Mouse (Mus musculus) left cerebral cortex, postnatal 36 days (tissue): ENCODE data around the gene Tmem210. TPM values are rescaled to one million over a fixed set of nuclear protein-coding genes. Genes with fewer than 3 reads are reported as not detected.

ENCODE experiments used
- DNase-seq, 2 experiments: peaks; one replicate each; pipeline ENCODE4 v3.0.0; 2021 to 2022; ENCODE audit warnings: low spot score in 2 of 2, mixed read lengths in 1 of 2
- intact Hi-C: fragments of 180-260 bp; cut with DNase I; formaldehyde crosslinking; loops from one replicate; pipeline ENCODE4 v1.15.1; 2025
- total RNA-seq, 2 experiments: library from RNA; stranded (reverse); gene quantifications; 2 replicates each; pipeline ENCODE4 v1.2.3; 2021

Gene Tmem210
- total RNA-seq, 2 experiments from 2014 or later: not detected

DNA sequence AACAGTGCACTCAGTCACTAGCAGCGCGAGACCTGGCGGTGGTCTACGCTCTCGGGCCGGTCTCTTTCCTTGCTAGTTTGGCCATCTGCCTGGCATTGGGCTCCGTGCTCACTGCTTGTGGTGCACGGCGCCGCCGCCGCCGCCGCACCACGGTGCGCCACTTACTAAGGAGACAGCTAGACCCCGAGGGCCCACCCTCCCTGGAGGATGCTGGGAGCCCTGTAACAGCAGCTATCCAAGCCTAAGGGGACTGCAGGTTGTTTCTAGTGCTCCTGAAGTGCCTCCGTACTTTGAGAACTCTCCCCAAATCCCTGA, 2.8 kb downstream of the Tmem210 start:
- intact Hi-C loops: no loop called here
- peak in 1 of 2 experiments; percentile 60 for DNase-seq

DNA sequence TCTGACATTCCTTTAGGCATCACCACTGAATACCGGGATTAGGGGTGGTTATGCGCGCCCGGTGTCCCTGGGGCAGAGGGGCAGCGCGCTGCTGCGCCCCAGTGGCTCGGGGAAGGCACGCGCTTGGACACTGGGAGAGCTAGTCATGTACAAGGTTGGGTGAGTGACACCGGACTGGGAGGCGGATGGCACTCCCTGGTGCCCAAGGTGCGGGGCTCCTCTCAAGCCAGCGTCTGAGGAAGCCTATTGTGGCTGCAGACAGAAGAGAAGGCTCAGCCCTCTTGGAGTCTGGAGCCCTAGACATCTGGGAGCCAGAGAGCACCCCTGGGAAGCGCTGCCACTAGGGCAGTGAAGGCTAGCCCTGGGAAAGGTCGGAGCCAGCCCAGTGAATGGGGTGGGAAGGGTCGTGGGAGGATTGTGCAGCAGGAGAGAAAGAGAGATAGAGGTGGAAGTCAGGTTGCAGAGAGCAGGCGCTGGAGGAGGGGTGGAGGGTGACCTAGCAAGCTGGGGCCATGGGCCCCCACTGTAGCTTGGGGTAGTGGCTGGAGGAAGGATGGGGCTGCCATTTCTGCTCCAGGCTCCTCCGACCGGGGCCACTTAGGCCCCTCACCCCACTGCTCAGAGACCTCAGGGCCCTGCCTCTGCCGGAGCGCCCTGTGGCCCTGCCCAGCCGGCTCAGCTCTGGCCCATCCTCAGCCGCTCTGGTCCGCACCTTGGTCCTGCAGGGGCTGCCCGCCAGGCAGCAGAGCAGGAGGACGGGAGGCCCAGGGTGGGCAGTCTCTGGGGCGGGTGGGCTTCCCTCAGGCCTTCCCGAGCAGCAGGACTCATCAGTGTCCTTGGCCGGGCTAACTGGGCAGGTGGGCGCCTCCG, 3.5 kb downstream of the Tmem210 start:
- DNase-seq: no peak
- intact Hi-C loops: no loop called here

DNA sequence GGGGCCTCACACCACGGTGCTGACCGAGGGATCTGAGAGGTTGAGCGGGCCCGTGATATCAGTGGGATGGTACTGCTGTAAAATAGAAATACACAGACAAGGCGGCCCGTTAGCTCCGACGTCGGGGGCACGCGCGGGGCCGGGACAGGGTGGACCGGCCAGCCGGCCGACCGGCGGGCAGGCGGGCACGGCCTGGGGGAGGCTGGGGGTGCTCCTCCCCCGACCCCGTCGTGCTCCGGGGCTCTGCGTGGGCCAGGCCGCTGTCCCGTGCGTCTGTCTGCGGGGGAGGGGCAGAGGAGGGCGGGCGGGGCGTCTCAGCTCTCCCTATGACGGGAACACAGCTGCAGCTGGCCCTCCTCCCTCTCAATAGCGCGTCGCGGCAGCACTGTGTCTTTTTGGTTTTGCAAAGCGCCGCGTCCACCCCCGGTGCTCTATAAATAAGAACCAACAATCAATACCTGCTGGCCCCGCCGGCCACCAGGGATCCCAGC, 4.2 kb downstream of the Tmem210 start:
- intact Hi-C loops: no loop called here
- DNase-seq: peak; percentile 59 to 60

DNA sequence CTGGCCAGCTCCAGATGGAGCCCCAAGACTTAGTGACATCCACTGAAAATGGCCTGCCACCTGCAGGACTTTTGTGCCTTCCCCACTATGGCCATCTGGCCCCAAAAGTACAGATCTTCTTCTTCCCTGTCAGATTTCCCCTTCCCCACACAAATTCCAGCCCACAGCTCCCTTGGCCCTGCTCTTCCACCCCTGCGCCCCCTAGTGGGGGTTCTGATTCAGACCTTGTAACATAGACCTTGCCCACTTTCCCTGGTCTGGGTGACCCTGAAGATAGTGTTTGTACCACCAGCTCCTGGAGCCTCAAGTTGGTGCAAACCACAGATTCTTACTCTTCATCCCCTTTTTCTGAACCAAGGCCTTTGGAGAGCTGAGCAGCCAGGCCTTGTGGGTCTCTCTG, 4.9 kb downstream of the Tmem210 start:
- intact Hi-C loops: loop anchor here (1.0 kb wide), 1 partner anchor 20 kb away; no protein-coding TSS in a partner anchor
- peak; percentile 67 for DNase-seq

DNA sequence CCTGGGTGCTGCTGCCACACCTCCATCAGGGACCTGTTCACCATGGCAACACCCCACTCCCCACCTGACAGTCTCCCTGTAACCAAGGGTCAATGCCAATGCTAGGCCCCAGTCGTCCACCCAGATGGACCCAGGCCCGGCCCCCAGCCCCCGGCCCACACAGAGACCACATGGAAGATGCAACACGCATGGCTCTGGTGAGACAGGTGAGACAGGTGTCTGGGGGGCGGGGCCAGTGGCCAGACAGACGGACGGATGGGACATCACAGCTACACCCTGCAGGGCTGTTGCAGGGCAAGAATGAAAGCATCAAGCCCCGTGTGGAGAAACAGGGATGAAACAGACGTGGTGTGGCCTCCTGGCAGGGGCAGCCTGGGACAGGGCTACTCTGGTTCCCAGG, 5.8 kb downstream of the Tmem210 start:
- intact Hi-C loops: loop anchor here (1.0 kb wide), 1 partner anchor 20 kb away; no protein-coding TSS in a partner anchor
- no peak for DNase-seq

DNA sequence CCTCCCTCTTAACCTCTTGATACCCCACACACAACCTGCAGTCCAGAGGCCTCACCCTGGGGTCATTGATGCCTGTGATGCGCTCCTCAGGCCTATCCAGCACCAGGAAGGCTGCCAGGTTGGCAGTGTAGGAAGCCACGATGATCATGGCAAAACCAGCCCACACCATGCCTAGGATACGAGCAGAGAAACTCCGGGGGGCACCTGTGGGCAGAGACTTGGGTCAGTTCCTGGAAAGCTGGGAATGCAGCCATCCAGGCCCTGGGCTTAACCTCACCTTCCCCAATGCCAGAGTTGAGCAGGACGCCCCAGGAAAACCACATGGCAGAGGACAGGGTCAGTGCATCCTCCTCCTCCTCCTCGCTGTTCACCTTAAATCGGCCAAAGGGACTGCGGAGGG, 9.1 kb downstream of the Tmem210 start:
- intact Hi-C loops: no loop called here

DNA sequence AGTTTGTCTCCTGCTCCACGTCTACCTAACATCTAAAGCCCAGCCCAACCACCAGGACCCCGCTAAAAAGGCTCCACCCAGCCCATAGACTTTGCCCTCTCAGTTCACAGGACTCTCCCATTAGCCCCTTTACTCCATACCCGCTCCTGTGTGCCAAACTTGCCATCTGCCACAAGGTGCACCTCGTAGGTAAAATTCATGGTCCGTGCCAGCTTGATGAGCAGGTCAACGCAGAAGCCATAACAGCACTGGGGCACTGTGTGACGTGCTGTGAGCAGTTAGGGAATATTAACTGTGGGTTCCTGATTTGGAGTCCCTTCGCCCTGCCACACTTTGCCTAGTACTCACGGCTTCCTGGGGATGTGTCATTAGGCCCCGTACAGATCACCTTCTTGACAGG, 10.1 kb downstream of the Tmem210 start:
- DNase-seq: no peak
- intact Hi-C loops: no loop called here

More for the DNA sequence above, 9.1 kb downstream of the Tmem210 start:
- no peak for DNase-seq

DNA sequence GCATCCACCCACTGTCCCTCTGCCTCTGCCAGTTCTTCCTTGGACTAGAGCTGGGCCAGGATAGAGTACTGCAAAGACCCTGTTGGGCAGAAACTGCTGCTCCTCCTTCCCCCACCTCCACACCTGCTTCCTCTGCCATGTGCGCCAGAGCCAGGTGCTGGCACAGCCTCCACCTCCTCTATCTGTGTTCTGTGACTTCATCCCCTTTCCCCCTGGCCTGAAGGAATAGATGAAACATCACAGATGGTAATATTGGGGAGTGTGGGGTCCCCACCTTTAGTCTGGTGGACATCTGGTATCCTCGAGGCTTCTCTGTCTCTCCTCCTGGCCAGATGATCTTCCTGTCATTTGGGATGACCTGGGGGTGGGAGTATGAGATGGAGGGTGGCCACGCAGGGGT, 15.5 kb downstream of the Tmem210 start:
- intact Hi-C loops: no loop called here
- DNase-seq: no peak

DNA sequence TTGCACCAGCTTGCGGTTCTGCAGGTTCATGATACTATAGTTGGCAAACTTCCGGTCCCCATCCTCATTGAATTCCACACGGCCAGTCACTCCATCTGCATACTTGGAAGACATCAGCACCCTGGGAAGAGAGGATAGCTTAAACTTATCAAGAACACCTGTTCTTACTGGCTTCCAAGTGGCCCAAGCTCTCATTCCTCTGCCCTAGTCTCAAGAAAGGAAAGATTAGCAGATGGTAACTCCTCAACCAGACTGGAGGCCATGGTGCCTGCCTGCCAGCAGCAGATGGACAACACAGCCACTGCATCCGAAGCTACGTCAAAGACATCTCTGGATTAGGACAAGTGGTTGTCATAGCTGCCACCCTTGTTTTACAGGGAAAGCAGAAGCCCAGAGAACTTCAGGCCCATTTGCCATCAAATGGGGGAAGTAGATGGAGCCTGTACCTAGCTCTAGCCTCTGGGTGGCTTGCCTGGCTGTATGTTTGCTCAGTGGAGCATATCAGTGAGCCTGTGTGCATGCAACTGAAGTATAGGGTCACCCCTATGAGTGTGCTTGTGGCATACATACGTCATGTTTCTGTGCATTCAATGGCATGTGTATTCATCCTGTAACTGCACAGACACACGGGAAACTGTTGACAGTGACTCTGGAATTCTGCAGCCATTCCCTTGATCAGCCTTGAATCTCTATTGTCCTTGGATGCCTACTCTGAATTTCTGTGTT, 16.1 kb downstream of the Tmem210 start:
- DNase-seq: no peak
- intact Hi-C loops: no loop called here

DNA sequence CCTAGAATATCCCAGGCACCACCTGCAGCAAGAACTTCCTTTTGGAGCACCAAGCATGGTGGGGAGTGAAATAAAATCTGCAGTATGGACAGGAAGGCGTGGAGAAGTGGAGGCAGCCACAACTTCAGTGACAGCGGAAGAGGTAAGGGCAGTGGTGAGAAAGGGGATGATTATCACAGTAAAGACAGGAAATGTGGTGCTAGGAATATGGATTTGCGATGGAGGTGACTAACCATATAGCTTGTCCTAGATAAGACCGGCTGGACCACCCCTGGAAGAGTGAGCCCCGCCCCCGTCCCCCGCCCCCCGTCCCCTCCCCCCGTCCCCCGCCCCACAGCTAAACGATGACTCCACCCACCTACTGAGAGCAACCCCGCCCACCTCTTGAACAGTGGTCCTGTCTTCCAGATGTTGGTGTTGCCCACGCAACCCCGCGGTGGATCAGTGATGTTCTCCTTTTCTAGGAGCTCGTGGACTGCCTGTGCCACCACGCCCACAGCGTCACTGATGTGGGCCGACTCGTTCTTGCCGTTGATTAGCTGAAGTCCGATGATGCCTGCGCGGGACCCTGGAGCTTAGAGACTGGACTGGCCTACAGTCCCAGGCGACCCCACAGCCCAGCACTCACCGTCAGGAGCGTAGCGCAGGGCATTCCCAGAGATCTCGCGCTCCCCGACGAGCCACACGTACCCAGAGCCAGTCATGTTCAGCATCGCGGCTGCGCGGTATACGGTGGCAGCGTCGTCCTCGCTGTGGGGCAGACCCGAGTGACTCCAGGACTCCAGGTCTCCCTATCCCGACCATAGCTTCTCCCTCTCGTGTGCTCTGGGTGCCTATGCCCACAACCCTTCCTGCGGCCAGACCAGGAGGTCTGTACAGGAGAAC, 17.0 kb downstream of the Tmem210 start:
- no peak for DNase-seq
- intact Hi-C loops: no loop called here

DNA sequence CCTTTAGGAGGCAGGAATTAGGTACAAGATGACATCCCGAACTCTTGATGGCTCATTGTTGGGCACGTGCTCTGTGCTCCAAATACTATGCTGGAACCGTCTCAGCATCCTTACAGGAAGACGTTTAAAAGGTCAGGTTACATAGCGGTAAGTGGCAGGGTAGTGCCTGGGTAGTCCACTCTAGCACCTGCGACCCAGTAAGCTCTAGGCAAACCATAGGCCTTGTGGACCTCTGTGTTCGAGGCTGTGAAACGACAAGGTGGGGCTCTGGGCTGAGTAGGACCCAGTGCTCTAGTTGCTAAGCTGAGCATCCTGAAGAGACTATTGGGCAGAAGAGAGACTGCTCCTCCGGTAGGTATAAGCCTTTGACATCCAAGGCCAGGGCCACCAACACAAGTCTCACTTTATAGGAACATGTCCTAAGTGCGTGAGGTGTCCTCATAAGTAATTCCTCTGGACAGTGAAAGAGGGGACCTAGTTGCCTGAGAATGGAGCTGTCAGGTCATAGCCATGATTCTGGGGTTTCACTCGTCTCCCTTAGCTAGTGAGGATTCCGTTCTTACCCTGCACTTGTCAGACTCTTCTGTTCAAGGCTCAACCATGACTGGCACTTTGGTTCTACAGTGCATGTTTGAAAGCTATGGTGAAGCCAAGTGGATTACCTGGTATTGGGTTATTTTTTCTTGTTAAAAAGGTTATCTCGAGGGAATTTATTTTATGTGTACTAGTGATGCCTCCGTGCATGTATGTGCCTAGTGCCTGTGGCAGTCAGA, 17.8 kb downstream of the Tmem210 start:
- intact Hi-C loops: no loop called here
- no peak for DNase-seq

DNA sequence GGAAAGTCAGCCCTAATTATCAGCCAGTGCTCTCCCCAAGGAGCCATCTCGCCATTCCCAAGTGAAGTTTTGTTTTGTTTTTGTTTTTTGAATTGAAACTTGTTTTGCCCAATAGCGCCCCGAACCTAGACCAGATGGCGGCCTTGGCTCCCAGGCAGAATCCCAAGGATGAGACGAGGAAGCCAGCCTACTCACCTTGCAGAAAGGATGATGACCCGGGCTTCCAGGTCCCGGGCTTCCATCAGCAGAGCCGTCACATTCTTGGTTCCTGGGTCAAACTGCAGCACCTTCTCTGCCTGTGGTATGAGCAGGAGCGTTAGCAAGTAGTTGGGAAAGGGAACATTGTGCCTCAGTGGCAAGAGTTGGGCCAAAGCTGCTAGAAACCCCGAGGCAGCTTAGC, 22.2 kb downstream of the Tmem210 start:
- intact Hi-C loops: no loop called here
- no peak for DNase-seq

DNA sequence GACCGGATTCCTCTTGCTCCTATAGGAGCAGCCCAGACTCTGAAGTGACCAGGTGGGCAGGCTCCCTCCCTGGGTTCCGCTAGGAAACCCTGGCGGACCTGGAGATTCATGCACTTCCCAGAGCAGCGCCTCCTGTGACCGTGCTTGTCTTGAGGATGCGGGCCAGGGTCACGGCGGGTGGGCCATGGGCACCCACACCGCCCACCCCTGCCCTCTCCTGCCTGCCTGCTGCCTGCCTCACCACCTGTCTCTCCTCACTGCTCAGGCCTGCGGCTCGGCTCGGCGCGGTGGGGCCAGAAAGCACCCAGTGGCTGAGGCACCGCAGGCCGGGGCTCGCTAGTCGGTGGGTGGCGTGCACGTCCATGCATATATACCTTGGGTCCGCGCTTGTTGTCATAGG, 23.0 kb downstream of the Tmem210 start:
- no peak for DNase-seq
- intact Hi-C loops: no loop called here

DNA sequence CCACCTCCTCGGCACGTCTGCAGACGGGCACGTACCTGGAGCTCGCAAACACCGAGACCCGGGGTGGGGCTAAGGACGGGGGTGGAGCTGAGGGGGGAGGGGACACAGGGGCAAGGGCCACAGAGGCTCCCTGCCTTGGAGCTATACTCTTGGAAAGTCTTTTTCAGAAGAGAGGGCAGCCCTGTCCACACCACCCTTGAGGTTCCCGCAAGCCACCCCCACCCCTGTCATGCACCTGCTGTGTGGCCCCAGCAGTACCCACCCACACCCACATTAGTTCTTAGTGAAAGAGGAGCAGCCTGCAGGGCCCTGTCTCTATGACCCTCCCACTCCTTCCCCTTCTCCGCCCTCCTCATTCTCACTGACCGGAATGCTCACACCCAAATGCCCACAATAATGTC, 23.5 kb downstream of the Tmem210 start:
- intact Hi-C loops: no loop called here
- DNase-seq: no peak

DNA sequence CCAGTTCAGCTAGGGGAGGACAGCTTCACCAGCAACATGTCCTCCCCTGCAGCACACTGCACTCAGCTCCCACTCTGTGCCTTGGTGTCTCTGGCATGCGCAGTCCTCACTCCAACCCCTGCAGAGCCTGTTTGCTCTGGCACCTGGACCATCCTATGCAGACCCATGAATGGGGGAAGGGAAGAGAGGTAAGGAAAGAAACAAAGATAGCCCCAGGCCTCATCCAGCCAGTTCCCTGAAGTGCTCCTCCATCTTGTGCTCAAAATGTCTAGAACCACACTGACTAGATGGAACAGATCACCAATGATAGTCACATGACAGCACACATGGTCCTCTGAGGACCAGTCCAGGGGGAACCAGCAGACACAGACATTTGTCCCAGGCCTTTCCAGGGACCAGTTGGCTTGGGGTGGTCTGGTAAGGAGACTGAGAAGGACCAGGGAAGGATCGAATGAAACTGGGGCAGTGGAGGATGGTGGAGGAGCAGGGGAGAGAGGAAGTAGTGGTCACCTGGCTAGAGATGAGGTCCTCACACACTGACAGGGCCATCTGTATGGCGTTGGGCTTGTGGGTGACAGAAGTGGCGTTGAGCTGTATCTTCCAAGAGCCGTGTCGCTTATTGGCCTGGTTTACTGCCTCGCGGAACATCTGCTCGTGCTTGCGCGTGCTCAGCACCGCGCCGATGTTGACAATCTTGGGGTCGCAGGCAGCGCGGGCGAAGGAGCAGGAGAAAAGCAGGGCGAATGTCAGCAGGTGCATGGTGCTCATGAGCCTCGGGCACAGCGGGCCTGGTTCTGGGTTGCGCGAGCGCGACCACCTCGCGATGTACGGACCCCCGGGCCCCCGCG, 30.4 kb downstream of the Tmem210 start:
- intact Hi-C loops: no loop called here
- DNase-seq: peak; percentile 66 to 73

DNA sequence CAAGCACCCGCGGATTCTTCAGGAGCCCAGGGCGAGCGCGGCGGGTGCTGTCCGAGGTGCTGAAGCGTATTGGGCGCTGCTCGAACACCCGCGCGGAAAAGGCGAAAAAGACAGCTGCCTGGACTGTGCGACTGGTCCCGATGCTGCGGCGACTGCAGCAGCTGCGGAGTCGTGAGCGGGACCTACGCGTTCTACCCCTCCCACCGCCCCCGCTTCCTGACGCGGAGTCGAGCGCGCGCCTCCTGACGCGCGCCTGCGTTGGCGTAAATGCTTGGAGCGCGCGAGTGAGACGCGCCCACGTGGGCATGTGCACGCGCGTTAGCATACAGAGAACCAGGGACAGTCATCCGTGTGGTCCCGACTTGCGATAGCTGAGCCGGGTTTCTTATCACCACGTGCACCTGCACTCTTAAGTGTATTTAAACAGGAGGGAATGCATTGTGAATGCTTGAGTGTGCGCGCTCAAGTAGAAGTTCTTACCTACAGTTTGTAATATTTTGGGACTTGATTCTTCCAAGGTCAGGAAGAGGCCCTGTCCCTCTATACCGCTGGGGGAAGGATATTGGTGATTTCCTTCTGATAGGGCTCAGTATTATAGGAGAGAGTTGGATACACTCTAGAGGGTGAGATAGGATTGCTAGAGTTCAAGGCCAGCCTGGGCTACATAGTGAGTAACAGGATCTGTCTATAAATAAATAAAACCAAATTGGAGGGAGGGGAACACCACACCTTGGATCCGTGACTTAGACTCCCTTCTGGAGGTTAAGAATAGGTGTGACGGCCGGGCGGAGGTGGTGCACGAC, 31.2 kb downstream of the Tmem210 start, which contains the start of gene Grin1:
Grin1 (minus strand) TSS at position 217 of the 803 bp plus-strand sequence.
- intact Hi-C loops: loop anchor here (1.0 kb wide), 1 partner anchor 84 kb away; no protein-coding TSS in a partner anchor
- peak; percentile 87 to 91 for DNase-seq

DNA sequence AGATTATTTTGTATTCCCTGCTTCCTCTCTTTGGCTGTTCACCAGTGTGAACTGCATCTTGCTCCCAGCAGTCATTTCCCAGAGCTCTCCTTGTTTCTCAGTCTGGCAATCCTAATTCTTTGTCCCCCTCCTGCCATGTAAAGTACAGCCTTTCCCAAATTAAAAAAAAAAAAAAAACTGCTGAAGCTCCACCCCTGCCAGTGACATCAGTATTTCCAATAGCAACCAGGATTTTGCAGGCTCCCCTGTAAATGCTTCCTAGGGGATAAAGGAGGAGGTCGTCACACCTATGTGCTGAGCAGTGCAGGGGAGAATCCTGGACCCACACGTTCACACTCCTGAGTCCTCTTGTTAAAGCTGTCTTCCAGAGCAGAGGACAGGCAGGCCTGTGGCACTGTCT, 32.1 kb downstream of the Tmem210 start:
- intact Hi-C loops: no loop called here
- no peak for DNase-seq
